Mouse (Mus musculus) macrophage (primary cell): Measurements from ENCODE around the gene Thsd7b. TPM values are rescaled to one million over a fixed set of nuclear protein-coding genes. Genes with fewer than 3 reads are reported as not detected.

Experiments used
- H3K27ac ChIP-seq: fragments of 350-480 bp; formaldehyde crosslinking; 2 replicates; pipeline ENCODE4 v1.9.0; 2021
- H3K36me3 ChIP-seq: fragments of 350-480 bp; formaldehyde crosslinking; 2 replicates; pipeline ENCODE4 v1.9.0; 2021; ENCODE audit errors: inconsistent target
- H3K4me3 ChIP-seq: fragments of 350-480 bp; formaldehyde crosslinking; 2 replicates; pipeline ENCODE4 v1.9.0; 2021; ENCODE audit errors: inconsistent target
- H3K79me2 ChIP-seq: fragments of 350-480 bp; formaldehyde crosslinking; 2 replicates; pipeline ENCODE4 v1.9.0; 2021; ENCODE audit errors: inconsistent target
- WGBS: methylation state at CpG from one replicate; pipeline ENCODE4 v1.1.7; 2026; ENCODE audit warnings: inconsistent platforms; ENCODE audit not compliant: missing documents; 5-methylcytosine and 5-hydroxymethylcytosine counted together
- polyA plus RNA-seq: library from polyadenylated mRNA; stranded (reverse); fragments of 250-400 nt; gene quantifications from 3 replicates; pipeline ENCODE4 v1.2.4, GENCODE M21; 2018; ENCODE audit warnings: inconsistent platforms

Thsd7b gene
- polyA plus RNA-seq, 1 experiment from 2014 or later = not detected

GRCm38 (mm10) chr1:129777055-129777454, 504.0 kb downstream of the Thsd7b start:
- WGBS = 10% methylated on average over 5 of the region's 5 CpGs
- Histone ChIP-seq H3K36me3 (no peaks in the 10 kb centered on the region), H3K27ac (no peak overlapping the region), H3K79me2 (no peaks in the 10 kb centered on the region), H3K4me3 (no peak overlapping the region)

GRCm38 (mm10) chr1:129779506-129779905, 506.4 kb downstream of the Thsd7b start:
- Histone ChIP-seq H3K79me2 (no peaks in the 10 kb centered on the region), H3K4me3 (no peak overlapping the region), H3K27ac (no peak overlapping the region), H3K36me3 (no peaks in the 10 kb centered on the region)
- WGBS = 79% methylated on average over 4 of the region's 4 CpGs

- H3K4me3 ChIP-seq = no peak overlapping the region
- WGBS = 100% methylated on average over 1 of the region's 1 CpGs
- H3K36me3 ChIP-seq = no peaks in the 10 kb centered on the region
- H3K27ac ChIP-seq = no peak overlapping the region
- H3K79me2 ChIP-seq = no peaks in the 10 kb centered on the region
Measured at GRCm38 (mm10) chr1:129780589-129780988, 507.5 kb downstream of the Thsd7b start.

GRCm38 (mm10) chr1:129798519-129798918, 525.4 kb downstream of the Thsd7b start:
- Histone ChIP-seq H3K36me3 (no peaks in the 10 kb centered on the region), H3K4me3 (no peak overlapping the region), H3K79me2 (no peaks in the 10 kb centered on the region), H3K27ac (no peak overlapping the region)

GRCm38 (mm10) chr1:129826927-129827326, 553.8 kb downstream of the Thsd7b start:
- 64% methylated on average over 4 of the region's 4 CpGs for WGBS
- Histone ChIP-seq H3K36me3 (no peaks in the 10 kb centered on the region), H3K79me2 (no peaks in the 10 kb centered on the region), H3K27ac (no peak overlapping the region), H3K4me3 (no peak overlapping the region)

- WGBS = 86% methylated on average over 2 of the region's 2 CpGs
- H3K27ac ChIP-seq = no peak overlapping the region
- H3K36me3 ChIP-seq = no peaks in the 10 kb centered on the region
- H3K4me3 ChIP-seq = no peak overlapping the region
- H3K79me2 ChIP-seq = no peaks in the 10 kb centered on the region
Measured at GRCm38 (mm10) chr1:129837324-129837723, 564.2 kb downstream of the Thsd7b start.

GRCm38 (mm10) chr1:129837776-129838175, 564.7 kb downstream of the Thsd7b start:
- 46% methylated on average over 3 of the region's 3 CpGs for WGBS
- H3K4me3 ChIP-seq = no peak overlapping the region
- H3K79me2 ChIP-seq = no peaks in the 10 kb centered on the region
- H3K36me3 ChIP-seq = no peaks in the 10 kb centered on the region
- no peak overlapping the region for H3K27ac ChIP-seq

GRCm38 (mm10) chr1:129838486-129838885, 565.4 kb downstream of the Thsd7b start:
- Histone ChIP-seq H3K79me2 (no peaks in the 10 kb centered on the region), H3K4me3 (no peak overlapping the region), H3K27ac (no peak overlapping the region), H3K36me3 (no peaks in the 10 kb centered on the region)

GRCm38 (mm10) chr1:129843416-129843815, 570.3 kb downstream of the Thsd7b start:
- Histone ChIP-seq H3K36me3 (no peaks in the 10 kb centered on the region), H3K27ac (no peak overlapping the region), H3K79me2 (no peaks in the 10 kb centered on the region), H3K4me3 (no peak overlapping the region)
- WGBS = 21% methylated on average over 2 of the region's 2 CpGs

- Histone ChIP-seq H3K36me3 (no peaks in the 10 kb centered on the region), H3K79me2 (no peaks in the 10 kb centered on the region), H3K4me3 (no peak overlapping the region), H3K27ac (no peak overlapping the region)
- 90% methylated on average over 5 of the region's 5 CpGs for WGBS
Measured at GRCm38 (mm10) chr1:129850007-129850564, 577.0 kb downstream of the Thsd7b start.

GRCm38 (mm10) chr1:129867714-129868113, 594.6 kb downstream of the Thsd7b start:
- H3K36me3 ChIP-seq = no peaks in the 10 kb centered on the region
- H3K79me2 ChIP-seq = no peaks in the 10 kb centered on the region
- no peak overlapping the region for H3K27ac ChIP-seq
- no peak overlapping the region for H3K4me3 ChIP-seq
- 58% methylated on average over 6 of the region's 6 CpGs for WGBS

- Histone ChIP-seq H3K79me2 (no peaks in the 10 kb centered on the region), H3K27ac (no peak overlapping the region), H3K4me3 (no peak overlapping the region), H3K36me3 (no peaks in the 10 kb centered on the region)
- WGBS = 74% methylated on average over 4 of the region's 4 CpGs
Measured at GRCm38 (mm10) chr1:129874355-129874754, 601.3 kb downstream of the Thsd7b start.

GRCm38 (mm10) chr1:129887861-129888260, 614.8 kb downstream of the Thsd7b start:
- Histone ChIP-seq H3K79me2 (no peaks in the 10 kb centered on the region), H3K27ac (no peak overlapping the region), H3K36me3 (no peaks in the 10 kb centered on the region), H3K4me3 (no peak overlapping the region)
- 63% methylated on average over 1 of the region's 1 CpGs for WGBS

- 74% methylated on average over 5 of the region's 5 CpGs for WGBS
- Histone ChIP-seq H3K27ac (no peak overlapping the region), H3K36me3 (no peaks in the 10 kb centered on the region), H3K79me2 (no peaks in the 10 kb centered on the region), H3K4me3 (no peak overlapping the region)
Measured at GRCm38 (mm10) chr1:129898121-129898520, 625.0 kb downstream of the Thsd7b start.

GRCm38 (mm10) chr1:129915484-129915883, 642.4 kb downstream of the Thsd7b start:
- Histone ChIP-seq H3K79me2 (no peaks in the 10 kb centered on the region), H3K27ac (no peak overlapping the region), H3K4me3 (no peak overlapping the region), H3K36me3 (no peaks in the 10 kb centered on the region)
- WGBS = 59% methylated on average over 4 of the region's 4 CpGs

GRCm38 (mm10) chr1:129917568-129917967, 644.5 kb downstream of the Thsd7b start:
- H3K27ac ChIP-seq = no peak overlapping the region
- 100% methylated on average over 1 of the region's 1 CpGs for WGBS
- H3K79me2 ChIP-seq = no peaks in the 10 kb centered on the region
- no peaks in the 10 kb centered on the region for H3K36me3 ChIP-seq
- H3K4me3 ChIP-seq = no peak overlapping the region
